Mouse (Mus musculus): Measurements from ENCODE around the gene Blcap.

DNA sequence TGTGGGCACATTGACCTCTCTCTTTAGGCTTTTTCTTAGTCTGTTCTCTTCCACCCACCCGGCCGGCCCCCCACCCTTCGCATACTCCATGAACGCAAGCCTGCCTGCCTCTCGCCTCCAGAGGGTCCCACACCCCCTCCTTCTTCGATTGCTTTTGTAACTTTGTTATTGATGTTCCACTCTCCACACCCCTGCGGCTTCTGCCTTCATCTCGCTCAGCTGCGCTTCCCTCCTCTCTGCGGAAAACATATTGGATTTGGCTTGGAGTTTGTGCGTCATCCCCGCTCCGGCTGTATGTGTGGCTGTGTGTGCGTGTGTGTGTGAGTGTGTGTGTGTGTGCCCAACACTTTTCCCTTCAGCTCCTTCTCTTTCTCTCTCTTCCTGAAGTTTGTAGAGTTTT is 64.3 kb downstream of the Blcap start:
- TF ChIP-seq CTCF (IDR thresholded peaks at IDR 0.05; ENCODE audit: borderline replicate concordance, control insufficient read depth, extremely low read depth, insufficient read depth, low read length, poor library complexity): no peak
- no peak for TF ChIP-seq POLR2A (IDR thresholded peaks at IDR 0.05; ENCODE audit: control insufficient read depth, extremely low read depth, insufficient read depth, low read length, poor library complexity)

All from thymus, adult 2 months (tissue).